Mouse (Mus musculus) cerebellum, adult 2 months (tissue): Measurements from ENCODE around the gene Colgalt2.

Source experiments
- CTCF ChIP-seq: fragments of 200-500 bp; IDR thresholded peaks from 2 replicates; pipeline ENCODE4 v1.5.1; 2011; ENCODE audit warnings: low read depth, mild to moderate bottlenecking, control low read depth, low read length, moderate library complexity, borderline replicate concordance; ENCODE audit not compliant: insufficient read depth
- POLR2A ChIP-seq: fragments of 200-500 bp; IDR thresholded peaks from 2 replicates; pipeline ENCODE4 v1.6.1; 2011; ENCODE audit warnings: low read length, control low read depth, borderline replicate concordance; ENCODE audit not compliant: insufficient read depth

- TF ChIP-seq CTCF (no peak), POLR2A (no peak)
Observed at GRCm38 (mm10) chr1:152542747-152543378, 143.2 kb downstream of the Colgalt2 start.
